Mouse (Mus musculus) left cerebral cortex, adult 6 months (tissue): ENCODE measurements around the gene Eml4. TPM values are rescaled to one million over a fixed set of nuclear protein-coding genes. Genes with fewer than 3 reads are reported as not detected.

Source experiments
- long read RNA-seq, 2 experiments: library from polyadenylated mRNA; unstranded; transcript quantifications; one replicate each; pipeline ENCODE4 v2.0.0; 2019 to 2020
- polyA plus RNA-seq: library from polyadenylated mRNA; unstranded; fragments of <200 nt; fragmentation: Nextera tagmentation; gene quantifications from 2 replicates; pipeline ENCODE4 v1.2.3, GENCODE M21; 2021

Eml4 gene
- polyA plus RNA-seq = 2.8 and 3.9 TPM in 2 replicates
- long read RNA-seq, experiment 1, partial matches to known transcripts = 17 of 20 reads
- long read RNA-seq, experiment 1, other reads (novel, unspliced or antisense) = 3 of 20 reads
- long read RNA-seq, experiment 2, partial matches to known transcripts = 1 of 9 reads
- long read RNA-seq, experiment 2, other reads (novel, unspliced or antisense) = 8 of 9 reads

DNA sequence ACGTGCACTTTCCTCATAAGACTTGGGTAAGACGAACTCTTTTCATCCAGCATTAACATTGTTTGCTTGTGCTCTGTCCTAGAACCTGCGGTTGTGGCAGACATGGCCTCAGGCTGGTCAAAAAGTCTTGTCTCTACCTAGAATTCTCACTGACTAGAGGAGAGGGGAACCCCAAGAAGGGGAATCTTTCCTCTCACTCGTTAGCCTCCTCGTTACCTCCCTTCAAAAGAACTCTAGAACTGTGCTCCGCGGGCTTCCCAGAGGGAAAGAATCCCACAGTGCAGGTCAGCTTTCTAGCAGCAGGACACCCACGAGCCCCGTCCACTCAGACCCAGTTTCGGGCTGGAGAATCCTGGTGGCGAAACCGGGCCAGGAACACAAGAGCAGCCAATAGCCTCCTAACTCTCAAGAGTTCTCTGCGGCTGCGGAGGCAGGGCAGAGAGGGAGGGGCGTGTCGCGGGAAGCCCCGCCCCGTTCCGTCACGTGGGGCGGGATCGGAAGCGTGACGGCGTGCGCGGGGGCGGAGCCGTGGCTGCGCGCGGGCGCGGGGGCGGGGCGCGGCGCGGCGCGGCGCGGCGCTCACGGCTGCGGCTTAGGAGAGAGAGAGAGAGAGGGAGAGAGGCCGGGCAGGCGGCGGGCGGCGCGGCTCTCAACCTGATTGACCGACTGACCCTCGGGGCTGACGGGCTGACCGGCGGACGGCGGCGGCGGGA is at the start of gene Eml4:
TSS of gene Eml4 (plus strand) at position 553 of the 713 bp plus-strand sequence.

GRCm38 (mm10) chr17:83517280-83518015 is 166.7 kb downstream of the Eml4 start, which contains the start of gene Cox7a2l:
Gene Cox7a2l (minus strand): TSS chr17:83517330.

Other genes with a start within 250 kb of the Eml4 start
- gene Pkdcc, start 135.6 kb upstream of the Eml4 start, polyA plus RNA-seq = 0.80 and 0.91 TPM in 2 replicates
- gene Cox7a2l, start 166.4 kb downstream of the Eml4 start, polyA plus RNA-seq = 484 and 597 TPM in 2 replicates